Mouse (Mus musculus) midbrain, embryonic 11.5 days (tissue): Measurements from ENCODE around the gene Gm43552. TPM values are rescaled to one million over a fixed set of nuclear protein-coding genes. Genes with fewer than 3 reads are reported as not detected.
A peak's percentile ranks its signal among the peaks of the same experiment; 100 is the strongest.
"Not testable (repeated sequence)": the region's sequence is repeated elsewhere in the genome, so short reads cannot be mapped to it uniquely, and the experiment has no call there.

ENCODE experiments used
- ATAC-seq: fragments of 200-750 bp; cut with Nextera tagmentation; 2 replicates; pipeline ENCODE4 v1.8.0; 2017; ENCODE audit warnings: moderate TSS enrichment, moderate library complexity; ENCODE audit not compliant: low FRiP score
- DNase-seq: peaks from one replicate; pipeline ENCODE4 v3.0.0; 2015; ENCODE audit warnings: low spot score; ENCODE audit errors: missing footprints
- H3K27ac ChIP-seq: fragments of 300-500 bp; sonication (generic); 2 replicates; pipeline ENCODE4 v1.5.1; 2014; ENCODE audit warnings: low read depth, low read length
- H3K27me3 ChIP-seq: fragments of 300-500 bp; sonication (generic); 2 replicates; pipeline ENCODE4 v1.6.1; 2014; ENCODE audit warnings: mild to moderate bottlenecking, low read length, moderate library complexity, mixed read lengths; ENCODE audit not compliant: control insufficient read depth, insufficient read depth
- H3K36me3 ChIP-seq: fragments of 300-500 bp; sonication (generic); 2 replicates; pipeline ENCODE4 v1.6.1; 2014; ENCODE audit warnings: mild to moderate bottlenecking, low read length, moderate library complexity, mixed read lengths; ENCODE audit not compliant: control insufficient read depth, insufficient read depth
- H3K4me1 ChIP-seq: fragments of 300-500 bp; sonication (generic); 2 replicates; pipeline ENCODE4 v1.6.1; 2014; ENCODE audit warnings: low read length; ENCODE audit not compliant: control insufficient read depth, insufficient read depth
- H3K4me2 ChIP-seq: fragments of 300-500 bp; sonication (generic); 2 replicates; pipeline ENCODE4 v1.6.1; 2014; ENCODE audit warnings: mild to moderate bottlenecking, moderate library complexity
- H3K4me3 ChIP-seq: fragments of 300-500 bp; sonication (generic); 2 replicates; pipeline ENCODE4 v1.5.1; 2014; ENCODE audit warnings: low read depth, low read length
- H3K9ac ChIP-seq: fragments of 300-500 bp; sonication (generic); 2 replicates; pipeline ENCODE4 v1.6.1; 2014; ENCODE audit warnings: low read length
- H3K9me3 ChIP-seq: fragments of 300-500 bp; sonication (generic); 2 replicates; pipeline ENCODE4 v1.6.1; 2016; ENCODE audit warnings: low read length; ENCODE audit not compliant: control insufficient read depth
- WGBS: fragments of 180-500 bp; shearing (Covaris S2); extraction: QIAGEN DNeasy Blood & Tissue Kit; methylation state at CpG from one replicate; pipeline ENCODE4 v1.1.7; 2014; 5-methylcytosine and 5-hydroxymethylcytosine counted together
- polyA plus RNA-seq: library from polyadenylated mRNA; unstranded; fragments of >200 nt; fragmentation: Nextera tagmentation; extraction: Ambion mirVana; gene quantifications from 2 replicates; pipeline ENCODE4 v1.2.1, GENCODE M21; 2014

The Gm43552 gene
- polyA plus RNA-seq, 1 experiment from 2014 or later, result not detected

GRCm38 (mm10) chr5:65480511-65480910 lies 12.1 kb downstream of the Gm43552 start:
- 86% methylated on average over 4 of the region's 4 CpGs for WGBS
- H3K27me3 ChIP-seq, result no peaks in the 10 kb centered on the region
- H3K9ac ChIP-seq, result no peak overlapping the region
- H3K4me1 ChIP-seq, result no peaks in the 10 kb centered on the region
- H3K4me2 ChIP-seq, result no peak overlapping the region
- H3K4me3 ChIP-seq, result no peak overlapping the region
- no peaks in the 10 kb centered on the region for H3K9me3 ChIP-seq
- no peaks in the 10 kb centered on the region for H3K36me3 ChIP-seq
- no peak for ATAC-seq
- no peak for DNase-seq
- no peak overlapping the region for H3K27ac ChIP-seq

- ATAC-seq, result no peak
- H3K9ac ChIP-seq, result no peak overlapping the region
- WGBS, result 94% methylated on average over 9 of the region's 9 CpGs
Measured at GRCm38 (mm10) chr5:65479681-65480445, 12.8 kb downstream of the Gm43552 start.

GRCm38 (mm10) chr5:65478224-65478623 lies 14.4 kb downstream of the Gm43552 start:
- H3K27me3 ChIP-seq, result no peaks in the 10 kb centered on the region
- H3K4me3 ChIP-seq, result no peak overlapping the region
- no peaks in the 10 kb centered on the region for H3K4me1 ChIP-seq
- no peak overlapping the region for H3K4me2 ChIP-seq
- ATAC-seq, result no peak
- WGBS, result 75% methylated on average over 4 of the region's 4 CpGs
- H3K36me3 ChIP-seq, result no peaks in the 10 kb centered on the region
- H3K9ac ChIP-seq, result no peak overlapping the region
- H3K27ac ChIP-seq, result no peak overlapping the region
- H3K9me3 ChIP-seq, result no peaks in the 10 kb centered on the region
- DNase-seq, result peak; percentile 72

More at GRCm38 (mm10) chr5:65479681-65480445, 12.8 kb downstream of the Gm43552 start:
- Histone ChIP-seq H3K9me3 (no peaks in the 10 kb centered on the region), H3K36me3 (no peaks in the 10 kb centered on the region), H3K27ac (no peak overlapping the region), H3K4me2 (no peak overlapping the region), H3K27me3 (no peaks in the 10 kb centered on the region), H3K4me3 (no peak overlapping the region), H3K4me1 (no peaks in the 10 kb centered on the region)
- DNase-seq, result no peak

- H3K27me3 ChIP-seq, H3K9me3 ChIP-seq, H3K4me1 ChIP-seq, H3K9ac ChIP-seq, ATAC-seq, H3K27ac ChIP-seq, H3K4me2 ChIP-seq, H3K4me3 ChIP-seq, H3K36me3 ChIP-seq: not testable (repeated sequence)
- 94% methylated on average over 4 of the region's 4 CpGs for WGBS
- peak; percentile 33 for DNase-seq
Measured at GRCm38 (mm10) chr5:65476739-65477138, 15.9 kb downstream of the Gm43552 start.

- Histone ChIP-seq H3K4me3 (no peak overlapping the region), H3K36me3 (no peaks in the 10 kb centered on the region), H3K4me2 (no peak overlapping the region), H3K4me1 (no peaks in the 10 kb centered on the region), H3K9ac (no peak overlapping the region), H3K27me3 (no peaks in the 10 kb centered on the region), H3K9me3 (no peaks in the 10 kb centered on the region), H3K27ac (no peak overlapping the region)
- no peak for ATAC-seq
- no peak for DNase-seq
- WGBS, result 75% methylated on average over 2 of the region's 2 CpGs
Measured at GRCm38 (mm10) chr5:65475806-65476205, 16.8 kb downstream of the Gm43552 start.

GRCm38 (mm10) chr5:65469766-65470165 lies 22.9 kb downstream of the Gm43552 start:
- H3K9me3 ChIP-seq, result no peaks in the 10 kb centered on the region
- DNase-seq, result no peak
- no peaks in the 10 kb centered on the region for H3K4me1 ChIP-seq
- H3K27me3 ChIP-seq, result no peaks in the 10 kb centered on the region
- no peak overlapping the region for H3K27ac ChIP-seq
- 94% methylated on average over 6 of the region's 6 CpGs for WGBS
- H3K9ac ChIP-seq, result no peak overlapping the region
- no peak overlapping the region for H3K4me2 ChIP-seq
- no peak overlapping the region for H3K4me3 ChIP-seq
- ATAC-seq, result no peak
- peaks cover 3% of the 10 kb centered on the region; the same call in 1 of the 2 replicates for H3K36me3 ChIP-seq

GRCm38 (mm10) chr5:65466911-65467310 lies 25.7 kb downstream of the Gm43552 start:
- Histone ChIP-seq H3K27me3 (no peaks in the 10 kb centered on the region), H3K27ac (no peak overlapping the region), H3K4me3 (no peak overlapping the region), H3K4me2 (no peak overlapping the region), H3K4me1 (no peaks in the 10 kb centered on the region), H3K9ac (no peak overlapping the region), H3K9me3 (no peaks in the 10 kb centered on the region), H3K36me3 (peaks cover 3% of the 10 kb centered on the region; the same call in 1 of the 2 replicates)
- DNase-seq, result no peak
- ATAC-seq, result no peak
- 71% methylated on average over 3 of the region's 3 CpGs for WGBS

GRCm38 (mm10) chr5:65460361-65460760 lies 32.3 kb downstream of the Gm43552 start:
- Histone ChIP-seq H3K9me3 (no peaks in the 10 kb centered on the region), H3K4me1 (no peaks in the 10 kb centered on the region), H3K27ac (no peak overlapping the region), H3K4me2 (no peak overlapping the region), H3K4me3 (no peak overlapping the region), H3K27me3 (no peaks in the 10 kb centered on the region), H3K9ac (no peak overlapping the region), H3K36me3 (no peaks in the 10 kb centered on the region)
- DNase-seq (no peak), ATAC-seq (no peak)
- WGBS, result 94% methylated on average over 14 of the region's 14 CpGs

GRCm38 (mm10) chr5:65459454-65459853 lies 33.2 kb downstream of the Gm43552 start:
- DNase-seq (no peak), ATAC-seq (no peak)
- Histone ChIP-seq H3K27ac (no peak overlapping the region), H3K4me3 (no peak overlapping the region), H3K36me3 (no peaks in the 10 kb centered on the region), H3K4me1 (no peaks in the 10 kb centered on the region), H3K4me2 (no peak overlapping the region), H3K27me3 (no peaks in the 10 kb centered on the region), H3K9ac (no peak overlapping the region), H3K9me3 (no peaks in the 10 kb centered on the region)
- 95% methylated on average over 3 of the region's 3 CpGs for WGBS
